Mouse (Mus musculus): ENCODE results near the gene Tex14. TPM values are rescaled to one million over a fixed set of nuclear protein-coding genes. Genes with fewer than 3 reads are reported as not detected.

The Tex14 gene
- polyA plus RNA-seq, 1 experiment from 2014 or later: 0.45 TPM

DNA sequence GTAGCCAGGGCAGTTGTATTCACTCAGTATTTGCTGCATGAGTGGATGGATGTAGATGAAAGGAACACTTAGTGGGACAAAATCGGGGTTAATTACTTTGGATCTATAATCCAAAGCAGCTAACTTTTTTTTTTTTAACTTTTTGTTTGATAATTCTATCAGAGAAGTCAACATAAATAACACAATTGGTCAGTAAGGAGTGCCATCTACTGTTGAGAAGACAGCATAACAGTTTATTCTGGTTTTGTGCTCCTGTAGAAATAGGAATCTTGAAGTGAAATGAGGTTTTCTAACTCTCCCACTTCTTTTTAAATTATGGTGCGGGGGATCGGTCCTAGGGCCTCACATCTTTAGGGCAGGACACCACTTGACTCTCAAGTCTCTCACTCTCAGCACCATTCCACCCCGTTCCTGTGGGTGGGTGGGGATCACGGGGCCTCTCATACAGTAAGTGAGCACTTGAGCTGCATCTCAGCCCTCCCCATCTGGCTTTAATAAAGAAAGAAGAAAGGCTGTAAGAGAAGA lies 99.9 kb downstream of the Tex14 start:
- no peak for ATAC-seq (ENCODE audit: insufficient number of reproducible peaks, low FRiP score)
- Histone ChIP-seq H3K9ac (no peak overlapping the region), H3K4me2 (no peak overlapping the region), H3K9me3 (replicated peaks) (no peaks in the 10 kb centered on the region), H3K4me3 (no peak overlapping the region), H3K36me3 (no peaks in the 10 kb centered on the region), H3K4me1 (replicated peaks) (no peaks in the 10 kb centered on the region), H3K27ac (ENCODE audit: poor library complexity, severe bottlenecking) (no peak overlapping the region), H3K27me3 (replicated peaks) (no peaks in the 10 kb centered on the region)
- 54% methylated on average over 5 of the region's 5 CpGs for WGBS

DNA sequence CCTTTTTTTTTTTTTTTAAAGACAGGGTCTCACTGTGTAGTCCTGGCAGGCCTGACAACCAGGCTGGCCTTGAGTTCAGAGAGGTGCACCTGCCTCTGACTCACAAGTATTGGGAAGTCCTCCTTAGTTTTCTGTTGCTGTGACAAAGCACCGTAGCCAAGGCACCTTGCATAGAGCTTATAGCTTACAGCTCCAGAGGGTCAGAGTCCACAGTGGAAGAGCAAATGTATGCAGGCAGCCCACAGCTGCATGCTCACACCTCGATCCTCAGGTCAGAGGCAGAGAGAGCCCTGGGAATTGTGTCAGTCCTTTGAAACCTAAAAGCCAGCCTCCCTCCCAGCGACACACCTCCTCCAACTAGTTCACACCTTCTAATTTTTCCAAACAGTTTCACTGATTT lies 101.6 kb downstream of the Tex14 start:
- Histone ChIP-seq H3K9ac (no peak overlapping the region), H3K9me3 (replicated peaks) (no peaks in the 10 kb centered on the region), H3K4me1 (replicated peaks) (no peaks in the 10 kb centered on the region), H3K4me2 (no peak overlapping the region), H3K27ac (ENCODE audit: poor library complexity, severe bottlenecking) (no peak overlapping the region), H3K36me3 (no peaks in the 10 kb centered on the region), H3K4me3 (no peak overlapping the region), H3K27me3 (replicated peaks) (no peaks in the 10 kb centered on the region)
- WGBS: 63% methylated on average over 3 of the region's 3 CpGs
- no peak for ATAC-seq (ENCODE audit: insufficient number of reproducible peaks, low FRiP score)

DNA sequence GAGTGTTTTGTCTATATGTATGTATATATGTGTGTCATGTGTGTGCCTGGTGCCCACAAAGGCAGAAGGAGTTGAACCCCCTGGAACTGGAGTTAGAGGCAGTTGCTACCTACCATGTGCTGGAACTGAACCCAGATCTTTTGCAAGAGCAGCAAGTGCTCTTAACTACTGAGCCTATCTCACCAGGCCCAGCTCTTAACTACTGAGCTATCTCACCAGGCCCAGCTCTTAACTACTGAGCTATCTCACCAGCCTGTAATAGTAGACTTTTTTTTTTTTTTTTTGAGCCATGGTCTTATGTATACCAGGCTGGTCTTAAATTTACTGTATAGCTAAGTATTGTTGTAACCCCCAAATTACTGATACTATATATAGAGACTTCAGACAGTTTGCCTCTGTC lies 102.2 kb downstream of the Tex14 start:
- no peaks in the 10 kb centered on the region for H3K36me3 ChIP-seq
- H3K27ac ChIP-seq (ENCODE audit: poor library complexity, severe bottlenecking): no peak overlapping the region
- no peak overlapping the region for H3K4me2 ChIP-seq
- no peak for ATAC-seq (ENCODE audit: insufficient number of reproducible peaks, low FRiP score)
- no peaks in the 10 kb centered on the region for H3K27me3 ChIP-seq (replicated peaks)
- no peak overlapping the region for H3K4me3 ChIP-seq
- H3K9me3 ChIP-seq (replicated peaks): no peaks in the 10 kb centered on the region
- H3K9ac ChIP-seq: no peak overlapping the region
- no peaks in the 10 kb centered on the region for H3K4me1 ChIP-seq (replicated peaks)

DNA sequence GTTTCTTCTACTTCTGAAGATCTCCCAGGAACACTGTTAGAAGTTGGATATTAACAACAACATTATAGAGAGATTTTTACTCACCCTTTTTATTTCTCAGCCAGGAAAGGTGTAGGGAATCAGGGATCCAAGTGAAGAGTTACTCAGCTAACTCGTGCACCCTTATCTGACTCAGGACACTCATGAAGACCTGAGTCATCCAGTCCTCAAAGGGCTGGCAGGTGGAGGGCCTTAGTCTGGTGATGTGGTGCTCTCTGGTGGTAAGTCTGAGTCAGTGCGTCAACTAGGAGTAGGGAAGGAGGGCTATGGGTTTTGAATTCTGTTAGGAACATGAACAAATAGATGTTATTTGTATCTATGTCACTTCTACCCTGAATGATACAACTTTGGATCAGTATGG lies 114.4 kb downstream of the Tex14 start:
- H3K27ac ChIP-seq (ENCODE audit: poor library complexity, severe bottlenecking): no peak overlapping the region
- no peak overlapping the region for H3K9ac ChIP-seq
- H3K4me3 ChIP-seq: no peak overlapping the region
- no peaks in the 10 kb centered on the region for H3K27me3 ChIP-seq (replicated peaks)
- ATAC-seq (ENCODE audit: insufficient number of reproducible peaks, low FRiP score): peak; percentile 55; the same call in 1 of the 2 replicates
- no peaks in the 10 kb centered on the region for H3K36me3 ChIP-seq
- H3K9me3 ChIP-seq (replicated peaks): no peaks in the 10 kb centered on the region
- 1% methylated on average over 2 of the region's 2 CpGs for WGBS
- H3K4me2 ChIP-seq: no peak overlapping the region
- no peaks in the 10 kb centered on the region for H3K4me1 ChIP-seq (replicated peaks)

DNA sequence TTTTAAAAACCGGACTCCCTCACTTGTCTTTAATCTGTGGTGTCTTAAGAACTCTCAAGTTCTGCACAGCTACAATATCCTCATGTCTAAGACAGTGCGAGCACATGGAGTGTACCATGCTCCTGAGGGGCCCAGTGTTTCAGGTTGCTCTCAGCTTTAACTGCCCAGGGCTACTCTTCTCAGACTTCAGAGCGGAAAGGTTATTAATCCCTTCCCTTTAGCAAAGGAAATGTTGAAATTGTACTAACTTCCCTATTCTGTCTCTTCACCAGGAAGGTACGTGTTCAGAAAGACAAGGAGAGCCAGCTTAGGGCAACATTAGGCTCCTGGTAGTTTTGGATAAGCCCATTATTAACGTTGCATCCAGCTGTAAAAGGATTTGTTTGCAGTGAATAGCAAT lies 118.6 kb downstream of the Tex14 start:
- H3K9me3 ChIP-seq (replicated peaks): no peaks in the 10 kb centered on the region
- H3K27me3 ChIP-seq (replicated peaks): no peaks in the 10 kb centered on the region
- 70% methylated on average over 5 of the region's 5 CpGs for WGBS
- ATAC-seq (ENCODE audit: insufficient number of reproducible peaks, low FRiP score): no peak
- H3K36me3 ChIP-seq: no peaks in the 10 kb centered on the region
- H3K4me3 ChIP-seq: no peak overlapping the region
- no peak overlapping the region for H3K27ac ChIP-seq (ENCODE audit: poor library complexity, severe bottlenecking)
- H3K4me1 ChIP-seq (replicated peaks): 0 out of 2 replicates have a peak, but pooled peaks cover 6% of the 10 kb centered on the region
- H3K9ac ChIP-seq: no peak overlapping the region
- no peak overlapping the region for H3K4me2 ChIP-seq

DNA sequence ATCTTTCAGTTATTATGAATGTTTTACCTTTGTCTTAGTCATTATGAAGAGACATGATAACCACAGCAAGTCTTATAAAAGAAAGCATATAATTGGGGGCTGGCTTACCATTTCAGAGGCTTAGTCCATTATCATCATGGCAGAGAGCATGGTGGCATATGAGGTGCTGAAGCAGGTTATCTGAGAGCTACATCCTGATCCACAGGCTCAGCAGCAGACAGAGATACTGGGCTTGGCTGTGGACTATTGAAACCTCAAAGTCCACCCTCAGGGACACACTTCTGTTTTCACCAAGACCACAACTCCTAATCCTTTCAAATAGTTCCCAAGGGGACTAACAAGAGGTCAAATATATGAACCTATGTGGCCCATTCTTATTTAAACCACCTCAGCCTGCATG lies 119.1 kb downstream of the Tex14 start:
- H3K9ac ChIP-seq: no peak overlapping the region
- H3K27me3 ChIP-seq (replicated peaks): no peaks in the 10 kb centered on the region
- H3K9me3 ChIP-seq (replicated peaks): no peaks in the 10 kb centered on the region
- H3K36me3 ChIP-seq: no peaks in the 10 kb centered on the region
- no peak overlapping the region for H3K27ac ChIP-seq (ENCODE audit: poor library complexity, severe bottlenecking)
- H3K4me1 ChIP-seq (replicated peaks): 0 out of 2 replicates have a peak, but pooled peaks cover 6% of the 10 kb centered on the region
- H3K4me2 ChIP-seq: no peak overlapping the region
- no peak for ATAC-seq (ENCODE audit: insufficient number of reproducible peaks, low FRiP score)
- no peak overlapping the region for H3K4me3 ChIP-seq

DNA sequence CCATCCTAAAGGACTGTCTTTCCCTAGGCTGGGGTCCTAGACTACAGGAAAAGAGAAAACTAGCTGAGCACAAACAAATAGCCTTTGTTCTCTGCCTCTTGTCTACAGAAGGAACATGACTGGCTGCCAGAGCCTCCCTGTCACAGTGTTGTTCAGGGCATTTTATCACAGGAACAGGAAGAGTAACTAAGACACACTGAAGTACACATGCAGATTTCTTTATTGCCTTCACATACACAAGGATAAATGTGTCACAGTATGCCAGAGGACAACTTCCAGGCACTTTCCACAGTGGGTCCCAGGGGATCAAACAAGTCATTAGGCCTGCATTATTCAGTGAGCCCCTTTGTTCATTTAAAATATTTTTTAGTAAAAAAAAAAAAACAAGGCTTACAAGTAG lies 119.9 kb downstream of the Tex14 start:
- H3K27me3 ChIP-seq (replicated peaks): no peaks in the 10 kb centered on the region
- no peak for ATAC-seq (ENCODE audit: insufficient number of reproducible peaks, low FRiP score)
- H3K9ac ChIP-seq: no peak overlapping the region
- no peak overlapping the region for H3K4me2 ChIP-seq
- 0 out of 2 replicates have a peak, but pooled peaks cover 6% of the 10 kb centered on the region for H3K4me1 ChIP-seq (replicated peaks)
- H3K36me3 ChIP-seq: no peaks in the 10 kb centered on the region
- 0 out of 2 replicates have a peak overlapping the region, but pooled peaks have one; percentile 35 for H3K27ac ChIP-seq (ENCODE audit: poor library complexity, severe bottlenecking)
- no peak overlapping the region for H3K4me3 ChIP-seq
- H3K9me3 ChIP-seq (replicated peaks): no peaks in the 10 kb centered on the region

DNA sequence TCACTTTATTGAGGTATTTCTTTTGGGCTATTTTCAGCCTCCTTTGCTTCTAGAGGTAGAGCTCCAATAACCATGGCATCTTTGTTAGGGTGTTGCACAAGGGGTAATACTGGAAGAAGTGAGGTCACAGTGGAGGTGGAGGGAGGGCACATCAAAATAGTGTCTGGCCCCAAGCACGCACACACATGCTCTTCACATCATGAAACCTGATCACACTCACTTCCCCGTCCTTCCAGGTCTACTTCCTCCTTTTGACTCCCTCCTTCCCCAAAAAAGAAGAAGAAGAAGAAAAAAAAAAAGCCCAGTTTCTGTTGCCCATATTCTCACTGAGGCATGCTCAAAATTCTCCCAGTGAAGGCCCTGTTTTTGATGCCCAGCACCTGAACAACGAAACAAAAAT lies 122.5 kb downstream of the Tex14 start:
- H3K4me3 ChIP-seq: no peak overlapping the region
- H3K27me3 ChIP-seq (replicated peaks): no peaks in the 10 kb centered on the region
- H3K9me3 ChIP-seq (replicated peaks): no peaks in the 10 kb centered on the region
- H3K4me2 ChIP-seq: no peak overlapping the region
- H3K36me3 ChIP-seq: no peaks in the 10 kb centered on the region
- WGBS: 60% methylated on average over 3 of the region's 3 CpGs
- no peak for ATAC-seq (ENCODE audit: insufficient number of reproducible peaks, low FRiP score)
- H3K27ac ChIP-seq (ENCODE audit: poor library complexity, severe bottlenecking): no peak overlapping the region
- H3K9ac ChIP-seq: no peak overlapping the region
- H3K4me1 ChIP-seq (replicated peaks): 0 out of 2 replicates have a peak, but pooled peaks cover 10% of the 10 kb centered on the region

DNA sequence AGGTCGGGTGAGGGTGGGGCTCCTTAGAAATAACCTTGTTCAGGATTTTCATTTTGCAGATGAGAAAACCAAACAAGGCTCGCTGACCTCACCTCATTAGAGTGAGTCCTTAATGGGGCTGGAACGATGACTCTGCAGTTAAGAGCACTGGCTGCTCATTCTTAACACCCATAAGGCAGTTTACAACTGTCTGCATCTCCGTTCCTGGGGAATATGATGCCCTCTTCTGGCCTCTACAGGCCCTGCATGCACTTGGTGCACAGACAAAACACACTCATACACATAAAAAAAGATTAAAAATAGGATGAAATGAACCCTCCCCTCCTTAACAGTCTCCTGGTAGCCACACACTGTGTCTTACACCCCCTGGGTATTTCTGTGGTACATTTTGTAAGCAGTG lies 123.1 kb downstream of the Tex14 start:
- H3K27ac ChIP-seq (ENCODE audit: poor library complexity, severe bottlenecking): no peak overlapping the region
- ATAC-seq (ENCODE audit: insufficient number of reproducible peaks, low FRiP score): no peak
- WGBS: 54% methylated on average over 4 of the region's 4 CpGs
- H3K9ac ChIP-seq: no peak overlapping the region
- no peak overlapping the region for H3K4me3 ChIP-seq
- no peaks in the 10 kb centered on the region for H3K36me3 ChIP-seq
- 0 out of 2 replicates have a peak, but pooled peaks cover 10% of the 10 kb centered on the region for H3K4me1 ChIP-seq (replicated peaks)
- no peaks in the 10 kb centered on the region for H3K27me3 ChIP-seq (replicated peaks)
- H3K9me3 ChIP-seq (replicated peaks): no peaks in the 10 kb centered on the region
- H3K4me2 ChIP-seq: no peak overlapping the region

DNA sequence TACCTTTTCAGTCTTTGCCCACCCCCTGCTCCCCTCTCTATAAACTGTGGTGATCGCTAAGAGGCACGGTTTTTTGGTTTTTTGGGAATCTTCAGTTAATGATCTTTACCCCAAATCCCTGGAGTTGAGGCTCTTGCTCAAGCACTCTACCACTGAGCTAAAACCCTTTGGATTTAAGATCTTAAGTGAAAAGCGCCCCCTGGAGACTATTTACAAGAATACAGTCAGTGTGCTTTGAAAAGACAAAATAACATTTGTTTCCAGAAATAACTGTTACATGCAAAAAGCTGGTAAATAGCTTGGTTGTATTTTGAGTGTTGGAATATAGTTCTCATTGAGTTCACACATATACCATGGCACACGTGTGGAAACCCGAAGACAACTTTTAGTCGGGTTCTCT lies 126.8 kb downstream of the Tex14 start:
- H3K27me3 ChIP-seq (replicated peaks): no peaks in the 10 kb centered on the region
- H3K4me1 ChIP-seq (replicated peaks): 0 out of 2 replicates have a peak, but pooled peaks cover 4% of the 10 kb centered on the region
- H3K4me2 ChIP-seq: no peak overlapping the region
- no peak overlapping the region for H3K9ac ChIP-seq
- 44% methylated on average over 6 of the region's 6 CpGs for WGBS
- no peak overlapping the region for H3K27ac ChIP-seq (ENCODE audit: poor library complexity, severe bottlenecking)
- no peaks in the 10 kb centered on the region for H3K9me3 ChIP-seq (replicated peaks)
- no peak for ATAC-seq (ENCODE audit: insufficient number of reproducible peaks, low FRiP score)
- H3K36me3 ChIP-seq: no peaks in the 10 kb centered on the region
- H3K4me3 ChIP-seq: no peak overlapping the region

DNA sequence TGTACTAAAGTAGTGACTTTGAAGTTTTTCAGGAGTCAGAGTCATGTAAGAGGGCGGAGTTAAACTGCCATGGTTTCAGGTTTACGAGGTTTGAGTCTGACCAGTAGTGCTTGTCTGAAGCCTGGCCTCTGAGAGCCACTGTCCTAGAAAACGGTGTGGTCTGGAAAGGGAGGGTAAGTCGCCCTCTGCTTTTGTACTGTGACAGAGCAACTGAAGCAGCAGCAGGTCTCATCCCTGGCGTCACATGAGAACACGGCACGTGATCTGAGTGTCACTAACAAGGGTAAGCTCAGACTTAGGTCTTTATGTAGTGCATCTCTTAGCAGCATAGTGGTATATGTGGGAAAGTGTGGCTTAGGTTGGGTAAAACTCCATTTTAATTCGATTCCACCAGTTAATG lies 137.4 kb downstream of the Tex14 start:
- H3K4me1 ChIP-seq (replicated peaks): no peaks in the 10 kb centered on the region
- 32% methylated on average over 8 of the region's 8 CpGs for WGBS
- H3K9ac ChIP-seq: 0 out of 2 replicates have a peak overlapping the region, but pooled peaks have one; percentile 40
- ATAC-seq (ENCODE audit: insufficient number of reproducible peaks, low FRiP score): no peak
- H3K4me3 ChIP-seq: no peak overlapping the region
- H3K27me3 ChIP-seq (replicated peaks): no peaks in the 10 kb centered on the region
- no peaks in the 10 kb centered on the region for H3K9me3 ChIP-seq (replicated peaks)
- H3K27ac ChIP-seq (ENCODE audit: poor library complexity, severe bottlenecking): no peak overlapping the region
- no peaks in the 10 kb centered on the region for H3K36me3 ChIP-seq
- no peak overlapping the region for H3K4me2 ChIP-seq

DNA sequence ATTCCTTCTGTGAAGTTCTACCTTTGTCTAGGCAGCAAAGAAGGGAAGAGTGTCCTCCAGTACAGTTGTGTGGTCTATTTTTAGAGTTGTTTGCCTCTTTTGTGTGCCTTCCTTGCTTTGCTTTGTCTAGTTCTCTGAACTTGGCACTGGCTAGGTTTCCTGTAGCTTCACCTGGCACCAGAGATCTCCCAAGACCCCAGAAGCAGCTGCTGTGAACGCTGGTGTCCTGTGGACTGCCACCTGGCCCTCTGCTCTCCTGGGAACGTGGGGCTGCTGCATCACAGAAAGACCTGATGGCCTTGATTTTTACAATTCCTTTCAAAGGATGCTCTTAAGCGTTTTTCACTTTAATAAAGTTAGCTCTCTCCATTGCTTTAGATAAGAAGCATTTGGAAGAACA lies 138.0 kb downstream of the Tex14 start:
- H3K36me3 ChIP-seq: no peaks in the 10 kb centered on the region
- H3K27me3 ChIP-seq (replicated peaks): no peaks in the 10 kb centered on the region
- no peaks in the 10 kb centered on the region for H3K9me3 ChIP-seq (replicated peaks)
- H3K4me1 ChIP-seq (replicated peaks): no peaks in the 10 kb centered on the region
- ATAC-seq (ENCODE audit: insufficient number of reproducible peaks, low FRiP score): no peak
- H3K4me2 ChIP-seq: no peak overlapping the region
- no peak overlapping the region for H3K4me3 ChIP-seq
- 60% methylated on average over 3 of the region's 3 CpGs for WGBS
- no peak overlapping the region for H3K9ac ChIP-seq
- H3K27ac ChIP-seq (ENCODE audit: poor library complexity, severe bottlenecking): no peak overlapping the region

Measured in heart, embryonic 12.5 days (tissue).